Mouse (Mus musculus): ENCODE results near the gene Ptpn5. TPM values are rescaled to one million over a fixed set of nuclear protein-coding genes. Genes with fewer than 3 reads are reported as not detected.

Ptpn5 gene
- polyA plus RNA-seq, 1 experiment from 2014 or later = 162 TPM

GRCm38 (mm10) chr7:47146034-47146812 lies 12.7 kb upstream of the Ptpn5 start:
- 69% methylated on average over 12 of the region's 12 CpGs for WGBS
- no peaks in the 10 kb centered on the region for H3K9me3 ChIP-seq (ENCODE audit: control insufficient read depth, low read length)
- no peaks in the 10 kb centered on the region for H3K4me1 ChIP-seq (replicated peaks; ENCODE audit: control insufficient read depth, insufficient read depth, low read length)
- H3K4me3 ChIP-seq (replicated peaks; ENCODE audit: low read length) = no peak overlapping the region
- no peak overlapping the region for H3K9ac ChIP-seq
- H3K27ac ChIP-seq = no peak overlapping the region
- DNase-seq (ENCODE audit: low spot score) (peak; percentile 41), ATAC-seq (ENCODE audit: low FRiP score) (no peak)
- H3K4me2 ChIP-seq (replicated peaks) = no peak overlapping the region
- H3K36me3 ChIP-seq (replicated peaks; ENCODE audit: control insufficient read depth, insufficient read depth) = no peaks in the 10 kb centered on the region
- no peaks in the 10 kb centered on the region for H3K27me3 ChIP-seq (ENCODE audit: control insufficient read depth, insufficient read depth, low read length)

GRCm38 (mm10) chr7:47144299-47144698 lies 10.8 kb upstream of the Ptpn5 start:
- no peak overlapping the region for H3K4me3 ChIP-seq (replicated peaks; ENCODE audit: low read length)
- no peaks in the 10 kb centered on the region for H3K27me3 ChIP-seq (ENCODE audit: control insufficient read depth, insufficient read depth, low read length)
- H3K4me2 ChIP-seq (replicated peaks) = no peak overlapping the region
- no peaks in the 10 kb centered on the region for H3K9me3 ChIP-seq (ENCODE audit: control insufficient read depth, low read length)
- H3K27ac ChIP-seq = no peak overlapping the region
- DNase-seq (ENCODE audit: low spot score) (no peak), ATAC-seq (ENCODE audit: low FRiP score) (no peak)
- no peaks in the 10 kb centered on the region for H3K36me3 ChIP-seq (replicated peaks; ENCODE audit: control insufficient read depth, insufficient read depth)
- no peaks in the 10 kb centered on the region for H3K4me1 ChIP-seq (replicated peaks; ENCODE audit: control insufficient read depth, insufficient read depth, low read length)
- WGBS = 22% methylated on average over 6 of the region's 6 CpGs
- no peak overlapping the region for H3K9ac ChIP-seq

- ATAC-seq (ENCODE audit: low FRiP score) (no peak), DNase-seq (ENCODE audit: low spot score) (no peak)
- H3K27ac ChIP-seq = no peak overlapping the region
- no peaks in the 10 kb centered on the region for H3K27me3 ChIP-seq (ENCODE audit: control insufficient read depth, insufficient read depth, low read length)
- H3K4me3 ChIP-seq (replicated peaks; ENCODE audit: low read length) = no peak overlapping the region
- WGBS = 85% methylated on average over 8 of the region's 8 CpGs
- H3K4me2 ChIP-seq (replicated peaks) = no peak overlapping the region
- no peaks in the 10 kb centered on the region for H3K4me1 ChIP-seq (replicated peaks; ENCODE audit: control insufficient read depth, insufficient read depth, low read length)
- no peaks in the 10 kb centered on the region for H3K36me3 ChIP-seq (replicated peaks; ENCODE audit: control insufficient read depth, insufficient read depth)
- no peaks in the 10 kb centered on the region for H3K9me3 ChIP-seq (ENCODE audit: control insufficient read depth, low read length)
- no peak overlapping the region for H3K9ac ChIP-seq
Observed at GRCm38 (mm10) chr7:47139823-47140325, 6.4 kb upstream of the Ptpn5 start.

GRCm38 (mm10) chr7:47134570-47134969 lies 1.1 kb upstream of the Ptpn5 start:
- no peak overlapping the region for H3K27ac ChIP-seq
- ATAC-seq (ENCODE audit: low FRiP score) (no peak), DNase-seq (ENCODE audit: low spot score) (no peak)
- peaks cover 5% of the 10 kb centered on the region; the same call in 1 of the 2 replicates for H3K27me3 ChIP-seq (ENCODE audit: control insufficient read depth, insufficient read depth, low read length)
- WGBS = 51% methylated on average over 5 of the region's 5 CpGs
- H3K36me3 ChIP-seq (replicated peaks; ENCODE audit: control insufficient read depth, insufficient read depth) = no peaks in the 10 kb centered on the region
- no peak overlapping the region for H3K4me3 ChIP-seq (replicated peaks; ENCODE audit: low read length)
- no peak overlapping the region for H3K4me2 ChIP-seq (replicated peaks)
- no peaks in the 10 kb centered on the region for H3K9me3 ChIP-seq (ENCODE audit: control insufficient read depth, low read length)
- peaks cover 18% of the 10 kb centered on the region for H3K4me1 ChIP-seq (replicated peaks; ENCODE audit: control insufficient read depth, insufficient read depth, low read length)
- H3K9ac ChIP-seq = no peak overlapping the region

GRCm38 (mm10) chr7:47132931-47133260 lies 588 bp downstream of the Ptpn5 start:
- Histone ChIP-seq H3K4me2 (replicated peaks) (peak overlapping the region; percentile 68), H3K4me3 (replicated peaks; ENCODE audit: low read length) (peak overlapping the region; percentile 74), H3K27me3 (ENCODE audit: control insufficient read depth, insufficient read depth, low read length) (peaks cover 5% of the 10 kb centered on the region; the same call in 1 of the 2 replicates), H3K4me1 (replicated peaks; ENCODE audit: control insufficient read depth, insufficient read depth, low read length) (peaks cover 18% of the 10 kb centered on the region), H3K27ac (peak overlapping the region; percentile 91), H3K9ac (peak overlapping the region; percentile 85), H3K36me3 (replicated peaks; ENCODE audit: control insufficient read depth, insufficient read depth) (0 out of 2 replicates have a peak, but pooled peaks cover 2% of the 10 kb centered on the region), H3K9me3 (ENCODE audit: control insufficient read depth, low read length) (no peaks in the 10 kb centered on the region)
- no peak; the same call in none of the 2 replicates for ATAC-seq (ENCODE audit: low FRiP score)
- DNase-seq (ENCODE audit: low spot score) = no peak
- whole genome bisulfite sequencing = 1% methylated on average over 10 of the region's 10 CpGs

- Histone ChIP-seq H3K9me3 (ENCODE audit: control insufficient read depth, low read length) (no peaks in the 10 kb centered on the region), H3K4me3 (replicated peaks; ENCODE audit: low read length) (peak overlapping the region; percentile 74), H3K4me1 (replicated peaks; ENCODE audit: control insufficient read depth, insufficient read depth, low read length) (peaks cover 18% of the 10 kb centered on the region), H3K4me2 (replicated peaks) (peak overlapping the region; percentile 68), H3K27ac (peak overlapping the region; percentile 91), H3K27me3 (ENCODE audit: control insufficient read depth, insufficient read depth, low read length) (peaks cover 5% of the 10 kb centered on the region; the same call in 1 of the 2 replicates), H3K36me3 (replicated peaks; ENCODE audit: control insufficient read depth, insufficient read depth) (0 out of 2 replicates have a peak, but pooled peaks cover 4% of the 10 kb centered on the region), H3K9ac (peak overlapping the region; percentile 85)
- ATAC-seq (ENCODE audit: low FRiP score) = peak; percentile 83
- peak; percentile 76 for DNase-seq (ENCODE audit: low spot score)
- under 1% methylated on average over 65 of the region's 65 CpGs for WGBS
Observed at GRCm38 (mm10) chr7:47132180-47132930, 1.1 kb downstream of the Ptpn5 start.

GRCm38 (mm10) chr7:47131840-47132179 lies 1.7 kb downstream of the Ptpn5 start:
- WGBS = 0% methylated on average over 15 of the region's 15 CpGs
- ATAC-seq (ENCODE audit: low FRiP score) = peak; percentile 34
- peak overlapping the region; percentile 91 for H3K27ac ChIP-seq
- peaks cover 18% of the 10 kb centered on the region for H3K4me1 ChIP-seq (replicated peaks; ENCODE audit: control insufficient read depth, insufficient read depth, low read length)
- peak overlapping the region; percentile 85 for H3K9ac ChIP-seq
- no peaks in the 10 kb centered on the region for H3K9me3 ChIP-seq (ENCODE audit: control insufficient read depth, low read length)
- peak; percentile 43 for DNase-seq (ENCODE audit: low spot score)
- H3K27me3 ChIP-seq (ENCODE audit: control insufficient read depth, insufficient read depth, low read length) = peaks cover 5% of the 10 kb centered on the region; the same call in 1 of the 2 replicates
- peak overlapping the region; percentile 74 for H3K4me3 ChIP-seq (replicated peaks; ENCODE audit: low read length)
- peak overlapping the region; percentile 68 for H3K4me2 ChIP-seq (replicated peaks)
- H3K36me3 ChIP-seq (replicated peaks; ENCODE audit: control insufficient read depth, insufficient read depth) = 0 out of 2 replicates have a peak, but pooled peaks cover 4% of the 10 kb centered on the region

GRCm38 (mm10) chr7:47131258-47131657 lies 2.2 kb downstream of the Ptpn5 start:
- no peak for ATAC-seq (ENCODE audit: low FRiP score)
- 30% methylated on average over 8 of the region's 8 CpGs for WGBS
- peak overlapping the region; percentile 74 for H3K4me3 ChIP-seq (replicated peaks; ENCODE audit: low read length)
- no peak for DNase-seq (ENCODE audit: low spot score)
- no peaks in the 10 kb centered on the region for H3K9me3 ChIP-seq (ENCODE audit: control insufficient read depth, low read length)
- peaks cover 5% of the 10 kb centered on the region; the same call in 1 of the 2 replicates for H3K27me3 ChIP-seq (ENCODE audit: control insufficient read depth, insufficient read depth, low read length)
- peaks cover 18% of the 10 kb centered on the region for H3K4me1 ChIP-seq (replicated peaks; ENCODE audit: control insufficient read depth, insufficient read depth, low read length)
- peak overlapping the region; percentile 85 for H3K9ac ChIP-seq
- no peak overlapping the region for H3K27ac ChIP-seq
- H3K36me3 ChIP-seq (replicated peaks; ENCODE audit: control insufficient read depth, insufficient read depth) = 0 out of 2 replicates have a peak, but pooled peaks cover 4% of the 10 kb centered on the region
- H3K4me2 ChIP-seq (replicated peaks) = peak overlapping the region; percentile 68

GRCm38 (mm10) chr7:47122026-47122425 lies 11.5 kb downstream of the Ptpn5 start:
- 88% methylated on average over 3 of the region's 3 CpGs for WGBS
- H3K36me3 ChIP-seq (replicated peaks; ENCODE audit: control insufficient read depth, insufficient read depth) = peaks cover 25% of the 10 kb centered on the region
- no peak overlapping the region for H3K4me3 ChIP-seq (replicated peaks; ENCODE audit: low read length)
- no peaks in the 10 kb centered on the region for H3K4me1 ChIP-seq (replicated peaks; ENCODE audit: control insufficient read depth, insufficient read depth, low read length)
- no peak overlapping the region for H3K9ac ChIP-seq
- H3K9me3 ChIP-seq (ENCODE audit: control insufficient read depth, low read length) = no peaks in the 10 kb centered on the region
- no peaks in the 10 kb centered on the region for H3K27me3 ChIP-seq (ENCODE audit: control insufficient read depth, insufficient read depth, low read length)
- no peak for ATAC-seq (ENCODE audit: low FRiP score)
- no peak overlapping the region for H3K27ac ChIP-seq
- DNase-seq (ENCODE audit: low spot score) = no peak
- no peak overlapping the region for H3K4me2 ChIP-seq (replicated peaks)
